Mouse (Mus musculus) G1E-ER4 (cell line): Measurements from ENCODE around the gene Tnik. TPM values are rescaled to one million over a fixed set of nuclear protein-coding genes. Genes with fewer than 3 reads are reported as not detected.

Experiments used
- GATA1 ChIP-seq: IDR thresholded peaks from one replicate; pipeline ENCODE4 v1.8.0; 2012; ENCODE audit warnings: low read length, inconsistent platforms
- polyA plus RNA-seq: library from polyadenylated mRNA; stranded (reverse); fragments of >175 nt; gene quantifications from 2 replicates; pipeline ENCODE4 v1.2.3, GENCODE M21; 2012

Gene Tnik
- polyA plus RNA-seq, 1 experiment: 1.2 TPM

DNA sequence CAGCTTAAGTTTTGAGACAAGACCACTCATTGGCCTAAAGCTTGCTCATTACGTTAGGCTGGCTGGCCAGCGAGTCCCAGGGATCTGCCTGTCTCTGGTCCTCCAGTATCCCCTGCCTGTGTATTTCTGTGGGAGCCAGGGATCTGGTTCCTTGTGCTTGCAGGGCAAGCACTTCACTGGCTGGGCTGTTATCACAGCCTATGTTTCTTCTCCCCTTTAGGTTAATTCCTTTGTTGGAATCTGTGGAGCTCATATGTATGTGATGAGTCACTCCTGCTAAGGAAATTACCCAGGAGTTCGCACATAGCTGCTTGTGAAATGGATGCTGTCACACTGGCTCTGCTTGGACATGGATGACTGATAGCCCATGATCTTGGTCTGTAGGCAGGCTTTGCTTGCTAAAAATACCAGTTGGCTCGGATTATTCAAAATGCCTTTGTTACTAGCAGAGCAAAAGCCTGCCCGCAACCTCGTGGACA, 260.0 kb downstream of the Tnik start:
- no peak for TF ChIP-seq GATA1

DNA sequence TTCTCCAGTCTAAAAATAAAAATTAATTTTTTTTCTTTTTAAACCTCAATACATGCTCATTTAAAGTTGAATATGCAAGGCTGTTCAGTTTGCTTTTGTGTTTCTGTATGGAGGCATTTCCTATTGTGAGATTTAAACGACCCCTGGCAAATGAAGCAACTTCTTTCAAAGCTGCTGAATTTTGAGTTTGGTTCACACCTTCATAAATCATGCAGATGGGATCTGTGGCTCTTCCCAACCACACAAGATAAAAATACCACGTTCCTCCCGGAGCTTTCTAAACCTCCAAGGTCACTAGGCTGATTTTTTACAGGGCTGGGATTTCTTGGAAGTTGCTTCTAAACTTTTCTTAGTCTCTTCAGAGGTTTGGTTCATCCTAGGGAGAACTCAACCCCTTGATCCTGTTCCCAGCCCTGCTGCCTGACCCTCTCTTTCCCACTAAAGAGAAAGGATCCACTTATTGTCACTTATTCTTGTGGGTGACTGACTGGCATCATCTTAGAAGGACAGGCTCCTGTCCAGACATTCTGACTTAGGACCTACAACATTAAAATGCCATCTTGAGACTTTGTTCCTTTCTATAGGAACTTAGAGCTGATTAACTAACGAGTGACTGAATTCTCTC, 260.6 kb downstream of the Tnik start:
- no peak for TF ChIP-seq GATA1

DNA sequence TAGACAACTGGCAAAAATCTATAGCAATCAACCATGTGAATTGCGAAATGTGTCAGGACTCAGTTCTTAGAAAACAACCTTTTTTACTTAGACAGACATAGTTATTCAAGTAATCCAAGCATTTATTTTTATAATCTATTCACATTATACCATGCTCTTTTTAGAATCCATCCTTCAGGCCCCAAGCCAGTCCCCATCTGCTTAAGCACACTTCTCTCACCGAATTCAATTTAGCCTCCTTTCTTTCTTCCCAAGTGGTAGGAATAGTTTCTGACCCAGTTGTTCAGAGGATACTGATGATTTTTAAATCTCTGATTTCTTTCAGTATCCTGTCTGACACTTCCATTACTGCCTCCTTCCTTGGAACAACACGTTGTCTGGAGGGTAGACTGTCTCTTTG, 261.5 kb downstream of the Tnik start:
- no peak for TF ChIP-seq GATA1

DNA sequence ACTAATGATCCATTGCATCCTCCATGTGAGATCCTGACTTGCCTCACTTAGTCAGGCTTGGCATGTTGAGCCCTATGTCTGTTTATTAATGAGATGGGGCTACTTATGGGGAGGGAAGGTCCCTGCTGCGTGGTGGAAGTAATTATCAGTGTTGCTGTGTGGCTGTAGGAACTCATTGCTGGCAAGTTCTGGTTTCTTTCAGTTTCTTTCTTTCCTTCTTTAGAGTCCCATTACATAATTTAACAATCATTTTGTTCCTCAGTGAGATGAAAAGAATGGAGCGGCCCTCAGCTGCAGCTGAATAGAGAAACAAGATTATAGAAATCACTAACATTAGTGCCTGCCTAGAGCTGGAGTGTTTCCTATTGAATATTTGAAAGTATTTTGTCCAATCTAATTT, 263.7 kb downstream of the Tnik start:
- no peak for TF ChIP-seq GATA1

DNA sequence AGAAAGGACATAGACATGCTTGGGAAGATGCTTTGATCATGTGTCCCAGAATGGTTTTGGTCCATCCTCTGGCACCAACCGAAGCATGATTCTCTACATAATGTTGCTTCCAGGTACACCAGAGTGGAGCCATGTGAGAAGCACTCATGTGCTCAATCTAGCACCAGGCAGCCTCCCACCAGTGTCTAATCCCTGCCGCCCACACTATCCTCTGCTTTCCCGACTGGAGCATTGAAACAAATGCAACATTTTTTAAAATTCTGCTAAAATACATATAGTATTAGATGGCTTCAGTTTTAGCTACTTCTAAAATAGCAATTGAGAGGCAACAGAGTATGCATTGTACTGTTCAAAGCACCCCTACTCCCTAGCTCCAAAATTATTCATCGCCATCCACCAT, 264.2 kb downstream of the Tnik start:
- TF ChIP-seq GATA1: no peak

DNA sequence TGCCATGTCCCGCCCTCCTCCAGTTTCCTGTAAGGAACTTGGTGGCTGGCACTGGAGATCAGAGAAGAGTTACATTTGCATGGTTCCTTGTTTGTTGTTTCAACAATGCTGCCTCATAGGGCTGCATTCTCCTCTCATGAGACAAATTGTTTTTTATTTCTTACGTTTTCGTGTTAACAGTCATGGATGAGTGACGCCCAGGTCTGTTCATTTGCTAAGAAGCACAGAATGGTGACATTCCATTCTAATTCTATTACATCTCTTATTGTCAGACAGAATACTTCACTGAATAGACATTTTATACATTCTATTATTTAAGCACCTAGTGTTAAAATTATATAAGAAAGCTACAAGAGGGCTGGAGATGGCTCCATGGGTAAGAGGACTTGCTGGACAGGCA, 266.5 kb downstream of the Tnik start:
- TF ChIP-seq GATA1: no peak

DNA sequence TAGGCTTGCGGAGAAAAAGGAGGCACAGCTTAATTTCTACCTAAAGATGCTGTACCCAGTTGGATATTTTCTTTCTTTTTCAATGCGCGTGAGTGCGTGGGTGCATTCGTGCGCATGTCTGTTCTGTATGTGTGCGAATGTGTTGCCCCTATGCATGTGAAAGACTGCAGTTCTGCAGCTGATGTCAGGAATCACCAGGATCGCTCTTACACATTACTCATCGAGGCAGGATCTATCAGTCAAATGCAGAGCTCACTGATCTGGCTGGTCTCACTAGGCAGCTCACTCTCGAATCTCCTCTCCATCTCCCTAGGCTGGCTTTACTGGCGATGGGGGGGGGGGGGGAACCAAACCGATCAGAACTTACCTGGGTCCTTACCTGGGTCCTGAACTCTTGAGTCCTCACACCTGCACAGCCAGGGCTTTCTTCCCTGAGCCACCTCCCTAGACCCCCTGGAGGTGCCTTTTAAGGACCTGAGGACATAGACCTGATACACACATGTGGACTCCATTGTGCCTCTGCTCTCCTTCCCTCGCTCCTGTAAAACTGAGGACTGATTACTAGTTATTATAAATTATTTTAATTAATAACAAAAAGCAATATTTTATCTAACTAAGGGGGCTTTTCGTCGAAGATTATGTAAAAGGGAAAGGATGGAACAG, 268.4 kb downstream of the Tnik start:
- no peak for TF ChIP-seq GATA1

DNA sequence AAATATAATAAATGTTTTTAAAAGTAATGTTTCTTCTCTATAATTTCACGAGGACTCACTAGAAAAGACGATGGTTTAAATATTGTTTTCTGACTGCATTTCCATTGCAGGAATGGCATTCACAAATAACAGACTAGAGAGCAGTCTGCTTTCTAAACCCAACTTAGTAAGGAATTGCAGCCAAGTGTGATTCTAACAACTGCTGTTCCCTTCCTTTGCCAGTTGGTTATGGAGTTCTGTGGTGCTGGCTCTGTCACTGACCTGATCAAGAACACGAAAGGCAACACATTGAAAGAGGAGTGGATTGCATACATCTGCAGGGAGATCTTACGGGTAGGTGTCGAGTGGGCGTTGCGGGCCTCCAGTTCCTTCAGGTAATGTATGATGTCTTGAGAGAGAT, 269.7 kb downstream of the Tnik start:
- TF ChIP-seq GATA1: no peak

DNA sequence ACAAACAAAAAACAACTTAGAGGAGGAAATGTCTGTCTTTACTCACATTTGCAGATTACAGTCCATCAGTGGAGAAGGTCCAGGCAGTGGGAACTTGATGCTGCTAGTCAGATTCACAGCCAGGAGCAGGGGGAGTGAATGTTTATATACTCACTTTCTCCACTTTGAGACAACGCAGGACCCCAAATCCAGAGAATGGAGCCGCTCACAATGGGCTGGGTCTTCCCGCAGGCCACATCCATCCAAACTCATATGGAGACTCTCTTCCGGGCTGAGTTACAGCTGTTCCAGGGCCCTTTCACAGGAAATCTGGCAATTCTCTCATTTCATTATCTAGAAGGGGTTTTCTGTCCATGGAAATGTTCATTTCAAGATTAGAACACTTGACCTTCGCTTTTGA, 277.1 kb downstream of the Tnik start:
- TF ChIP-seq GATA1: no peak

DNA sequence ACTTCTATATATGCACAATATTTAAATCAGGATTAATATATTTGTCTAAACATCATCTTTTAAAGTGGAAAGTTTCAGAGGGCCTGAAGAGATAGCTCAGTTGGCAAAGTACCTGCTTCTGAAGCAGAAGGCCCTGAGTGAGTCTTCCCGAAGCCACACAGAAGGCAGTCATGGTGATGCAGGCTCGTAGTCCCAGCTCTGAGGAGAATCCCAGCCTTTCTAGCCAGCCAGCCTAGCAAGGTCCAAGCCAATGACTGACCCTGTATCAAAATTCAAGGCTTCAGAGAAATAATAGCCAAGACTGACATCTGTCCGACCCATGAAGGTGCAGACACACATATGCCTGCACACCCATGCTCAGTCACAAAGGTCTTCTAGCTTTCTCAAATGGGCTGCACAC, 279.9 kb downstream of the Tnik start:
- TF ChIP-seq GATA1: no peak

DNA sequence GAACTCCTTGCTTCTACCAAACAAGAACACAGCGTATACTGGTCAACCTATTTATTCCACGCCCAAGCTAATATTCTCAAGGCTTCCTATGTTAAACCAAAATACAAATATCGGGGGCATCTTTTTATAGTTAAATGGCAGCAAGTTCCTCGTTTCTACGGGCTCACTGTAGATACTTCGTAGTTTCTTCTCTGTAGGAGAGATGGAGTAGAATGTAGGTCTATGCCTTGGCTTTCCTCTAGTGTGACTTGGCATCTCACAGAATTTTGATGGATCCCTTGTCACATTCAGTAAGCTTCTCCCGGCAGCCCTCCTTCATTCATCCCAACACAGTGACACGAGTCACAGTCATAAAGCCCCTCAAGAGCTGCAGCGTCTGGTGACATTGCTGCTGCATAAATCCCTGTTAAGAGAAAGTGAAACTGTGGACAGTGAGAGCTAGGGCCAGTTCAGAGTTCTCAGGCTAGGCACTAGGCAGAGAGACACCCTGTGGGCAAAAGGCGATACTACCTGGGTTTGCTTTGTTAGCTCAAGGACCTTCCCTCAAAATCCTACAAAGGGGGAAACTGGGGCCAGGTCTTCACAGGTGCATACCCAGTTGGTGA, 280.5 kb downstream of the Tnik start:
- no peak for TF ChIP-seq GATA1

DNA sequence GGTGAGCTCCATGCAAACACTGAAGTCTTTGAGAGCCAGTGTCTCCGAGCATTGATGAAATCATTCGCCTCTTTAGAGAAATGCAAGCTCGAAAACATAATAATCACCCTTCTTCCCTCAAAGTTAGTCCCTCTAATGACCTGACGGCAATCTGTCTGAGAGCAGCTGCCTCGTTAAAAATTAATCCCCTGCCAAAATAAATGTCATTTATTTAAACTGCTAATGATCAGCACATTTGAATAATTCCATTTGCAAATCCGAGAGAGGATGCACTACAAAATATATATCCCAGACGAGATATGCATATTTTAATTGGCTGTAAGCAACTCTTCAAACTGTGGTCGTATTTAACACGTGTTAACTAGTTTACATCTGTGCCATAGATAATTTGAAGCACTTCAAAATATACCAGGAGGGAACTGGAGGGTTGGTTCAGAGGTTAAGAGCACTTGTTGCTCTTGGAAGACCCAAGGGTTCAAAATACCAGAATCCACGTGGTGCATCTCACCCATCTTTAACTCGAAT, 281.4 kb downstream of the Tnik start:
- TF ChIP-seq GATA1: no peak

DNA sequence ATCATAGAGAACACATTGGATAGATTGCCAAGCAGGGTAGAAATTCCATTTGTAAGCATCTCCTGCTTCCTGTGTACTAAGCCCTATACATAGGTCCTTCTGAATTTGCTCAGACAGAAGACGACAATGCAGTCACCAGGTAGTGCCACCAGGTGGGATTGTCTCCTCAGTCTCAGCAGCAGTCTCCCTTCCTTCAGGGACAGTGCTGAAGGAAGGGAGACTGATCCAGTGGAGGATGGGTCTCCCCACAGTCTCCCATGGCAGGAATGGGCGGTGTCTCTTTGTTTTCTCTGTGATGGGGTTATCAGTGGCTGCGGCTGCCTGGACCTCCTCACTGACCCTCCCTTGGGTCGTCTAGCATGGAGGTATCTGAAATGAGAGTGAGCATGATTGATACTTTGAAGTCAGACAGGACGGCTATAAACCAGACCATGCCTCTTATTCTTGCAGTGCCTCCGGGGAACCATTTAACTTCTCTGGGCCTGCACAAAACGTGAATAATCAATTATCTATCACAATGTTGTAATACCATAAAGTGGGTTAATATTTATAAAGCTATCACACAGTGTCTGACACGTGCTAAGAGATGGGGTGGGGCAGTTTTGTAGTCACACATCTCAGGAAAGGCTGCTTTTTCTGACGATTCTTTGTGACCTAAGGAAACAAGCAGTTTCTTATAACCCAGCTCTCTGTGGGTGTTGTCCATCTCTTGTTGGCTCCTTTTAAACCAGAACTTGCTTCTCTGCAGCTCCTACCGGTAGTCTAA, 285.1 kb downstream of the Tnik start:
- no peak for TF ChIP-seq GATA1

DNA sequence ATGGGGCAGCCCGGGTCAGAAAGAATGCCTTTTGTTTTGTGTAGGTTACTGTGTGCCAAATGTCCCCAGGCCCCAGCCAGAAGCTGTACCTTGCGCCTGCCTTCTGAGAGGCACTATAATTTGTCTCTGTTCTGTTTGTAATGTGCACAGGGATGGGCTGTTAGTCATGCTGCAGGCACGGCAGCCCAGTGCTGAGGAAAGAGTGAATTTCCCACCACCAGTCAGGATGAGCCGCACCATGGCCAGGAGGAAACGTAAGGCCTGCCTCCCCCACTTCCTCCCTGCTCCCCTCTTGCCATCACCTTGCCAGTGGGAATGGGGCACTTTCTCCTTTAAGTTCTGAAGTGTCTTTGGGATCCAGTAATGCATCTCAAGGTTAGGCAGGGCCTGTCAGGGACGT, 286.4 kb downstream of the Tnik start:
- TF ChIP-seq GATA1: no peak

DNA sequence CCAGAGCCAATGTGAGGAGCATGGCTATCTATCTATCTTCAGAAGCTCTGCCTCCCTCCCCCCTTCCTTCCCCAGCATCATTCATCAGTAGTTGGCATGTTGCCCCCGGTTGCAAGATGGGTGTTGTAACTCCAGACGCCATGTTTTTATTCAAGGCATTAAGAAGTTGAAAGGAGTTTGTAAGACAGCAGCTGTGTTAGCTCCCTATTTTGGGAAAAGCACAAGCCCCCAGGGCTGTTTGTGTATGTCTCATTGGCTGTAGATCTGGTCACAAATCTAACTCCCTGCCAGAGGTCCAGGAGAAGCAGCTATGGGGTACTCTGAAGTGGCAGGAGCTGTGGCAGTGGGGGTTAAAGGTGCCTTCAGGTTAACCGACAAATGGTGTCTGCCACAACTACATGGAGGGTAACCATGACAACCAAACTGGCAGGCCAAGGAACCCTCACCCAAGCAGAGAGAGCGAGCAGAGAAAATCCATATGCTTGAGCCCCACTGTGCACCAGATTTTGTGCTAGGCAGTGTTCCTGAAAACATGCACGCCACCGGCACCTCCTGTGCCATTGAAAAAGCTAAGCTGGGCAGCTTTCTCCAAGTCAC, 287.6 kb downstream of the Tnik start:
- TF ChIP-seq GATA1: no peak

DNA sequence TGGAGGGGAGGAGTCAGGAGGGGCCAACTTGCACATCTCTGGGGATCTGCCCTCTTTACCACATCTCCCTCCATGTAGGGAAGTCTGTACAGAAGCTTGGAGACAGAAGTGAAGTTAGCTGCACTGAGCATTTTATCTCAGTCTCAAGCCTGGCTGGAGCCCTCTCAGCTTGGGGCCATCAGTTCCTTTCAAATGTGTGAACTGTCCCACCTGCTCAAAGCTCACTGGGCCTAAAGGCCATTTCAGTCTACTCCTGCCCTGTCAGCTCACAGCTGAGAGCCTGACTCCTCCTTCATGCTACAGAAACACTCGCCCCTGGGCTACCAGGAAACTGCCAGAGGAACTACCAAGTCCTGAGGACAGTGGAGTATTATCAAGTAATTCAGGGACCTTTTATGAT, 288.7 kb downstream of the Tnik start:
- TF ChIP-seq GATA1: no peak
